Mouse (Mus musculus) liver, postnatal 0 days (tissue): ENCODE results near the gene Ick.

Experiments
- CTCF ChIP-seq: sonication (generic); IDR thresholded peaks from 2 replicates; pipeline ENCODE4 v1.5.1; 2016; ENCODE audit warnings: antibody characterized with exemption, low read depth
- EP300 ChIP-seq: IDR thresholded peaks from 2 replicates; pipeline ENCODE4 v1.6.1; 2016; ENCODE audit warnings: antibody characterized with exemption, low read depth, mild to moderate bottlenecking

DNA sequence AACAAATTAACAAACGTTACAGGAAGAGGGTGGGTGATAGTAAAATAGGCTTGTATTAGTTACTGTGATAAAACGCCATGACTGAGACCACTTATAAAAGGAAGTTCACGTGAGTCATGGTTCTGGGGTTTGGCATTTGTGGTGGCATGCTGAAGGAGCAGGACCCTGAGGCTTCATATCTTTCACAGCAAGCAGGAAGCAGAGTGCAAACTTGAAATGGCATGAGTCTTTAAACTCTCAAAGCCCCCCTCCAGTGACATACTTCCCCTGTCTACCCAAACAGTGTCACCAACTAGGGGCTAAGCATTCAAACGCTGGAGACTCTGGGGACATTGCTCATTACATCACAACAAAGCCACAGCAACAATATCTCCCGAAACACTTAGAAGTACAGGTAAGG, 8.0 kb upstream of the Ick start:
- no peak for TF ChIP-seq CTCF
- TF ChIP-seq EP300 = no peak
